Mouse (Mus musculus) heart, embryonic 10.5 days (tissue): Measurements from ENCODE around the gene Filip1l. TPM values are rescaled to one million over a fixed set of nuclear protein-coding genes. Genes with fewer than 3 reads are reported as not detected.

Source experiments
- DNase-seq: peaks from one replicate; pipeline ENCODE4 v3.0.0-alpha.2; 2017; ENCODE audit warnings: low spot score
- H3K27ac ChIP-seq: fragments of 300-500 bp; sonication (generic); 2 replicates; pipeline ENCODE4 v1.5.1; 2016; ENCODE audit warnings: mild to moderate bottlenecking
- H3K27me3 ChIP-seq: fragments of 300-500 bp; sonication (generic); 2 replicates; pipeline ENCODE4 v1.6.1; 2016; ENCODE audit warnings: mild to moderate bottlenecking; ENCODE audit not compliant: poor library complexity, insufficient read depth, severe bottlenecking
- H3K36me3 ChIP-seq: fragments of 300-500 bp; sonication (generic); 2 replicates; pipeline ENCODE4 v1.6.1; 2016; ENCODE audit warnings: mild to moderate bottlenecking, moderate library complexity
- H3K4me1 ChIP-seq: fragments of 300-500 bp; sonication (generic); 2 replicates; pipeline ENCODE4 v1.6.1; 2016; ENCODE audit warnings: mild to moderate bottlenecking
- H3K4me3 ChIP-seq: fragments of 300-500 bp; sonication (generic); 2 replicates; pipeline ENCODE4 v1.5.1; 2016; ENCODE audit warnings: mild to moderate bottlenecking, moderate library complexity
- H3K9me3 ChIP-seq: fragments of 300-500 bp; sonication (generic); 2 replicates; pipeline ENCODE4 v1.6.1; 2016; ENCODE audit warnings: mild to moderate bottlenecking, moderate library complexity
- WGBS: fragments of 180-500 bp; shearing (Covaris S2); methylation state at CpG from one replicate; pipeline ENCODE4 v1.1.7; 2016; 5-methylcytosine and 5-hydroxymethylcytosine counted together
- polyA plus RNA-seq: library from polyadenylated mRNA; unstranded; fragments of >200 nt; fragmentation: Nextera tagmentation; extraction: Ambion mirVana; gene quantifications from 2 replicates; pipeline ENCODE4 v1.2.1, GENCODE M21; 2016

The Filip1l gene
- polyA plus RNA-seq, 1 experiment from 2014 or later, result 20.3 TPM

DNA sequence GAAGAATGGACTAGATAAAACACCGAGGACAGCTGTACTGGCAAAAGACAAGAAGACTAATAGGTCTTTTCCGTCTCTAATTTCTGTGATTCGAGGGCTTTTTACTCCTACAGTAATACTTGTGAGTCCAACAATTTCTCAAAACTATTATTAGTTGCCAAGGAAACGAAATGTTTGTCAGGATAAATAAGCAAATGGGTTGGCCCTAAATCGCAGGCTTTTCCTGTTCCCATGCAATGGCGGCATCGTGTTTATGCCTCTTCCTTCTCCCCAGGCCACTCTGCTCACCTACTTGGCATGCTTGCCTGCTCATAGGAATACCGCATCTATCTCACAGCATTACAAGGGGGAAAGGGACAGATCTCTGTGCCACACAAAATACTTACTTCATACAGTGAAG lies 191.5 kb downstream of the Filip1l start:
- Histone ChIP-seq H3K4me1 (peaks cover 16% of the 10 kb centered on the region), H3K27ac (no peak overlapping the region), H3K36me3 (no peaks in the 10 kb centered on the region), H3K27me3 (no peaks in the 10 kb centered on the region), H3K9me3 (no peaks in the 10 kb centered on the region), H3K4me3 (no peak overlapping the region)
- no peak for DNase-seq
- WGBS, result 64% methylated on average over 8 of the region's 8 CpGs

DNA sequence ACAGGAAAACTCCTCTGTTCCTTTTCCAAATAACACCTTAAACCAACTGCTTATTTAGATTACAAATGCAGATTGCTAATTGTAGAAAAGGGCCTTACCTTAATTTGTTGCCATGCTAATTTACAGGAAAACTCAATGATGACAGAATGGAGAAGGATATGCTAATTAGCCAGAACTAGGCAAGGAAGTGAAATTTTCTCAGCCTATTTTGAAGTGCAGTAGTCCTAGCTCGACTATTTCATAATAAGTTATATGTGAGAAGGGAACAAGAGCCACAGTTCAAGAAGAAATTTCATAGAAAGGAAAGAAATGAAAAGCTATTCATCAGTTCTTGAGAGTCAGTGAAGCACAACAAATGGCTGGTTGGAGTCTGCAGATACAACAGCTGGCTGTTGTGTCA lies 193.5 kb downstream of the Filip1l start:
- no peak overlapping the region for H3K27ac ChIP-seq
- 73% methylated on average over 1 of the region's 1 CpGs for WGBS
- no peaks in the 10 kb centered on the region for H3K27me3 ChIP-seq
- DNase-seq, result no peak
- H3K9me3 ChIP-seq, result no peaks in the 10 kb centered on the region
- H3K4me3 ChIP-seq, result no peak overlapping the region
- H3K36me3 ChIP-seq, result no peaks in the 10 kb centered on the region
- H3K4me1 ChIP-seq, result peaks cover 16% of the 10 kb centered on the region

DNA sequence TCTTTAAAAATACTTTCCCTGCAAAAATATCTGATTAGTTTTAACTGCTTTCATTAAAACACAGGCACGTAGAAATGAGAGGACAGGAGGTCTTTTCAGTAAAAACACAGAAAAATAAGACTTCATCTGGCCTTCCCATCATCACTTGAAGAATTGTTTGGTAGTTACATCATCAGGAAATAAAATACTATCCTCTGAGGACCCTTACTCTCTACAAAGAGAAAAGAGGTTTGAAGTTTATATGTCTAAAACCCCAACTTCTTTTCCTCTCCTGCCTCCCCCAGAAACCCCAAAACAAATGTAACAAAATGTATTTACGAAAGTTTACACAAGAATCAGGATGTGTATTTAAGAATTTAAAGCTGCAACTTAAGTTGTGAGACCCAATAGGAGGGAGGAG lies 195.7 kb downstream of the Filip1l start:
- DNase-seq, result no peak
- peaks cover 8% of the 10 kb centered on the region for H3K36me3 ChIP-seq
- peaks cover 23% of the 10 kb centered on the region for H3K4me1 ChIP-seq
- WGBS, result 53% methylated on average over 2 of the region's 2 CpGs
- H3K9me3 ChIP-seq, result no peaks in the 10 kb centered on the region
- H3K27ac ChIP-seq, result peak overlapping the region; percentile 98
- peak overlapping the region; percentile 82 for H3K4me3 ChIP-seq
- H3K27me3 ChIP-seq, result no peaks in the 10 kb centered on the region

DNA sequence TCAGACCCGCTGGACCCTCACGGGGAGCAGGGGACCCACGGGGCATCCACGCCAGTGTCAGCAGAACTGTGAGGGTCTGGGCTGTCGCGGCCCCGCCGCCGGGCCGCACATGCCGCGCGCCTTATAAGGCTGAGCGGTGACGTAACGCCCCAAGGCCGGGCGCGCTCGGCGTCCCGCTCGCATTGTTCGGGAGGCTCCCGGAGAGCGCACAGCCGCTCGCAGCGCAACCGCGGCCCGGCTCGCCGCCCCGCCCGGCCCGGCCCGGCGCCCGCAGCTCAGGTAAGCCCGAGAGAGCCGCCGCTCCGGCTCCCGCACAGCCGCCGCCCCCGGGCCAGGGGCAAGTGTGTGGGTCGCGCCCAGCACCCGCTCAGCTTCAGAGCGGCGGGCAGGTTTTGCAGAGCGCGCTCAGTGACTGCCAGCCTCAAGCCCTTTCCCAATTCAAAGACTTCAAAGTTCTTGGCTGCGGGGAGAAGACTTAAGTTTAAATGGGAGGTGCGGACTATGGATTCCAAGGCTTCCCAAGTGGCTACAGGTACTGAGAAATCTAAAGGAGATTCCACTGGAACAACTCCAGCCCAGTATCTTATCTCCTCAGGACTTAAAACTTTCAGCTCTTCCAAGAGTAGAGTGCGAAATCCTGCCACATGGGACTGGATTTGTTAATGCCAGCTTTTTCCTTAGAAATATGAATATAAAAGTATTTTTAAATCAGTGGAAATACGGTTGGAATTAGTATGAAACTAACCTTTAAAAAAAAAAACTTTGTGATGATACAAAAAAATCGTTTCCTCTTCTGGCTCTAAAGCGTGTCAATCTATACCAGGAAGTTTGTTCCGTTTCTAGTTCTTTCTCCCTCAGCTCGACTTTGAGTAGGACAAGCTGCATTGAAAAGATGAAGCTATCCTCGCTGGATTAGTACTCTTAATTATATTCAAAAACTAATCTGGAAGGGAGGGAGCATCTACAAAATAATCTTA lies 196.5 kb downstream of the Filip1l start:
- peak; percentile 82 for DNase-seq
- Histone ChIP-seq H3K9me3 (no peaks in the 10 kb centered on the region), H3K27ac (peak overlapping the region; percentile 98), H3K4me1 (peaks cover 23% of the 10 kb centered on the region), H3K27me3 (no peaks in the 10 kb centered on the region), H3K4me3 (peak overlapping the region; percentile 82), H3K36me3 (peaks cover 8% of the 10 kb centered on the region)
- WGBS, result 1% methylated on average over 64 of the region's 64 CpGs

DNA sequence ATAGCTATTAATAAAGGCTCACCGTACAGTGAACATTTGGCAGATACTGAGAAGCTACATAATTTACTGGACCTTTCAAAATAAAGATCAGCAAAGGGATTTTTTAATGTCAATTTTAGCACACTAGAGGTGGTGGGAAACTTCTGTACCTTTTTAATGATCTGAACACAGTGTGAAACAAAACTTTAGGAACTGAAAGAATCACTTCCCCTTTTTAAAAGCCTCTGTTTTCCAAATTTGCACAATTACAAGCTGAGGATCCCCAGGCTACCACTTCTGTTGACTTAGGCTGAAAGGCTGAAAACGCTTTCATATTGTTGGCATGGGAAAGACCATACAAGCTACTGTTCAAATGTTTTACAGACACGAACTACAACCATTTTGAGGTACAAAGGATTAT lies 197.2 kb downstream of the Filip1l start:
- WGBS, result 46% methylated on average over 3 of the region's 3 CpGs
- H3K36me3 ChIP-seq, result peaks cover 8% of the 10 kb centered on the region
- no peaks in the 10 kb centered on the region for H3K27me3 ChIP-seq
- no peaks in the 10 kb centered on the region for H3K9me3 ChIP-seq
- H3K4me3 ChIP-seq, result peak overlapping the region; percentile 82
- no peak for DNase-seq
- peak overlapping the region; percentile 98 for H3K27ac ChIP-seq
- H3K4me1 ChIP-seq, result peaks cover 23% of the 10 kb centered on the region

DNA sequence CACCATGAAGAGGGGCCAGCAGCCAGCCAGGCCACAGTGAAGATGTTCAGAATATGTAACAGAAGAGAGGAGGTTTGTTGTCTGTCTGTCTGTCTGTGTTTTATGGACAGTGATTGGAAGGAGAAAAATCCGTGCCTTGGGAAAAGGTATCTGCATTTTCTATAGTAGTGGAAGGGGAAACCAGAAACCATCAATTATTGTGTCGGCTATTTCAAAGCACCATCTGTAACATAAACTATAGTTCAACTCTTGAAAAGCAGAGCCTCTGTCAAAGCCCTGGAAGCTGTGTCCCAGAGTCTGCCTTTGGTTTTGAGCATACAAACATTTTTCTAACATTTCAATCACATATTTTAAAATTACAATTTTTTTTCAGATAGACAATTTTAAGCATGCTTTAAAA lies 197.9 kb downstream of the Filip1l start:
- H3K9me3 ChIP-seq, result no peaks in the 10 kb centered on the region
- H3K27ac ChIP-seq, result no peak overlapping the region
- no peaks in the 10 kb centered on the region for H3K27me3 ChIP-seq
- peaks cover 8% of the 10 kb centered on the region for H3K36me3 ChIP-seq
- peak overlapping the region; percentile 82 for H3K4me3 ChIP-seq
- H3K4me1 ChIP-seq, result peaks cover 20% of the 10 kb centered on the region
- whole genome bisulfite sequencing, result 41% methylated on average over 2 of the region's 2 CpGs
- no peak for DNase-seq

DNA sequence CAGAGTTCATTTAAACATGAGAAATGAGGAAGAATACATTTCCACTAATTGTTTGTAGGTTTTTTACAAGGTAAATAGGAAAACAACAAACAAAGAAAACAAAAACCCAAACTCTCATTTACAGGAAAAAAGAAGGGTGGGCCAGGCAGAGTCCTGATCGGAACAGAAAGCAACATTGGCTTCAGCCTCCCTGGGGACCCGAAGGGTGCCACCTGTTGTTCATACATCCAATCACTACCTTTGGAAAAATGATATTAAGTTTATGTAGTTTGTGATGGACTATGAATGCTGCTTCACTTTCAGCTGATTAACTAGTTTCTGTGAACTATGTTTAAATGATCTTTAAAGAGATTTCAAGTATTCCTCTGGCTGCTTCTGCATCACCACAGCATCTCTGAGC lies 198.7 kb downstream of the Filip1l start:
- H3K27me3 ChIP-seq, result no peaks in the 10 kb centered on the region
- peaks cover 20% of the 10 kb centered on the region for H3K4me1 ChIP-seq
- 82% methylated on average over 2 of the region's 2 CpGs for WGBS
- H3K4me3 ChIP-seq, result no peak overlapping the region
- peaks cover 8% of the 10 kb centered on the region for H3K36me3 ChIP-seq
- DNase-seq, result no peak
- no peak overlapping the region for H3K27ac ChIP-seq
- H3K9me3 ChIP-seq, result no peaks in the 10 kb centered on the region

DNA sequence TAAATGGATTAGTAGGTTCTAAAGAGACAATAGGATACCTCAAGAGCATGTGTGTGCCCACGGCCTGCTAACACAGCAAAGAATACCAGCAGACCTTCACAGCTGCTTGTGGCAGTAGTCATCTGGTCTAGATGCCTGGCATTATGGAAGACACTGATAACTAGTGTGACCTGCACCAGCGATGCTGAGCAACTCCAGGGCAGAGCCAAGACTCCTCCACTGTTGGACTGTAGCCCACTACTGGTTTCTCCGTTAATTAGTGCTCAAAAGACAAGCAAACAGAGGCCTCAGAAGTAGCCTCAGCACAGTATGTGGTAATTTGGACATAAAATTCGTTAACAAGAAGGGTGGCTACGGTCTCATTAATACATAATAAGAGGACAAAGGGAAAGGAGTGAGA lies 199.8 kb downstream of the Filip1l start:
- Histone ChIP-seq H3K4me3 (no peak overlapping the region), H3K9me3 (no peaks in the 10 kb centered on the region), H3K27ac (no peak overlapping the region), H3K27me3 (no peaks in the 10 kb centered on the region), H3K36me3 (peaks cover 8% of the 10 kb centered on the region), H3K4me1 (peaks cover 19% of the 10 kb centered on the region)
- 80% methylated on average over 5 of the region's 5 CpGs for WGBS
- no peak for DNase-seq

DNA sequence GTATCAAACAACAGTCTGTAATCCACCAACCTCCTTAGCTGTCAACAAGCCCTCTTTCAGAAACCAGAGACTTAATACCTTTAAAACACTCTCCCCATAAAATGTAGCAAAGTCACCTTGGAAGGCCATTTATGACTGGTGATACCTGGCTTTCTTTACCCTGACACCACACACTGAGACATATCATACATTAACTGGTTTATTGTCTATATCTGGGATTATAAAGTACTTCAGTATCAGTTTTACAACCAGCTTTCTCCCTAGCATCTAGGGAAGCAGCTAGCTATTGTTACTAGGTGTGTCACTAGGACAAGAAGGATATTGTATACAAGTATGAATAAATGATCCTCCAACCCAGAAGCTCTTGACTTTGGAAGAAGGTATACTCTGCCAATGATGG lies 200.3 kb downstream of the Filip1l start:
- Histone ChIP-seq H3K9me3 (no peaks in the 10 kb centered on the region), H3K27me3 (no peaks in the 10 kb centered on the region), H3K36me3 (peaks cover 8% of the 10 kb centered on the region), H3K27ac (no peak overlapping the region), H3K4me1 (peaks cover 14% of the 10 kb centered on the region), H3K4me3 (no peak overlapping the region)
- no peak for DNase-seq

DNA sequence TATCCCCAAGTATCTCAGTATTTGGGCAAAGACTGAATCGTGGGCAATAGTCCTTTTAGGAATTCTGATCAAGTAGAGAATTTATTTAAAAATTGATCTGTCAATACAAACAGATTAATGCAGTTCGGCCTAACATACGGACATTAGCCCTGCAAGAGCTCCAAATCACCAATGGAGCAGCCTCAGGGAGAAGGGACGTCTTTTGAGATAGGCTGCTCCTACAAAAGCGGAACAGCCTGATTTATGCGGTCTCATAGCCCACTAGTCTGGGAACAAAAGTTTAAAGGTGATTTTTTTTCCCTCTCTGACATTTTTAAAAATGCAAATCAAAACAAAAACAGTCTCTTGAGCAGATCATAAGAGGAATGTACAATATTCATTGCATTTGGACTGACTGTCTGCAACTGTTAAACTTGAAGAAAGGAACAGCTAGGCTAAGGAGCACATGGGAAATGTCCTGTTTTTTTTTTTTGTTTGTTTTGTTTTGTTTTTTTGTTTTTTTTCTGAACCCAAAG lies 202.1 kb downstream of the Filip1l start:
- DNase-seq, result no peak
- 86% methylated on average over 6 of the region's 6 CpGs for WGBS
- Histone ChIP-seq H3K4me1 (peaks cover 7% of the 10 kb centered on the region; the same call in 1 of the 2 replicates), H3K27ac (no peak overlapping the region), H3K36me3 (peaks cover 8% of the 10 kb centered on the region), H3K9me3 (no peaks in the 10 kb centered on the region), H3K27me3 (no peaks in the 10 kb centered on the region), H3K4me3 (no peak overlapping the region)

DNA sequence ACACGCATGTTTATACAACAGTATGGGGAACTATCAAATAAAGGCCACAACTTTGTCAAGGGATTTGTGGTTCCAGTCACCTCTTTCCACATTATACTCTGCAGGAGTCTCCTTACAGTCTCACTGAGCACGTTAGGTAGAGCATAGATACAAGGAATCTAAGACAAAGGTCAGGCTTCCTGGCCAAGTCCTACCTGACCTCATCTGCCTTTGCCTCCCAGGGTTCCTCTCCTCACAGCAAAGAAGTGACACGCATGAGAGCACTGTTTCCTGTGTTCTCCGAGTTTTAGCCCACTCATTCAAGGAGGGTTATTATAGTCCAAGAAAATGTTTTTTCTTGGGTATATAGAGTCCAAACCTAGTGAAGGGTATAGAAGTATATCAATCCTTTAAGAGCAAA lies 202.8 kb downstream of the Filip1l start:
- peaks cover 7% of the 10 kb centered on the region; the same call in 1 of the 2 replicates for H3K4me1 ChIP-seq
- H3K36me3 ChIP-seq, result peaks cover 8% of the 10 kb centered on the region
- no peaks in the 10 kb centered on the region for H3K27me3 ChIP-seq
- WGBS, result 86% methylated on average over 4 of the region's 4 CpGs
- H3K4me3 ChIP-seq, result no peak overlapping the region
- no peaks in the 10 kb centered on the region for H3K9me3 ChIP-seq
- no peak for DNase-seq
- no peak overlapping the region for H3K27ac ChIP-seq

DNA sequence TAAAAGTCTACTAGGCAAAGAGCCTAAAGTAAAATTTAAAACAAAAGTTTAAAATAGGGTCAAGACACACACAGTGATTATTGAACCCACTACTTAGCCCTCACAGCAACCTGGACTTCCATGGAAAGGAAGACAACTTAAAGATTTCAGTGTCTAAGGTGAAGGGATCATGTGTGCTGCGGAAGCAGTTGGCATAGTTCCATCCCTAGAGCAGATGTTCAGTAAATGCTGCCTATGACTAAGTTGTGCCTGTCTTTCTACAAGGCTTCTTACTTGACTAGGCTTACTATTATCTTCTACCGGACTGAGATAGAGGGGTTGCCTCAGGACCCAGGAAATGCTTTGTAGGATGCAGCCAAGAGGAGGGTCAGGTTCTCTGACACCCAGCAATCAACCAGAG lies 203.4 kb downstream of the Filip1l start:
- H3K9me3 ChIP-seq, result no peaks in the 10 kb centered on the region
- no peaks in the 10 kb centered on the region for H3K27me3 ChIP-seq
- no peak for DNase-seq
- H3K4me1 ChIP-seq, result peaks cover 7% of the 10 kb centered on the region; the same call in 1 of the 2 replicates
- no peak overlapping the region for H3K27ac ChIP-seq
- WGBS, result 75% methylated on average over 2 of the region's 2 CpGs
- peaks cover 8% of the 10 kb centered on the region for H3K36me3 ChIP-seq
- H3K4me3 ChIP-seq, result no peak overlapping the region

DNA sequence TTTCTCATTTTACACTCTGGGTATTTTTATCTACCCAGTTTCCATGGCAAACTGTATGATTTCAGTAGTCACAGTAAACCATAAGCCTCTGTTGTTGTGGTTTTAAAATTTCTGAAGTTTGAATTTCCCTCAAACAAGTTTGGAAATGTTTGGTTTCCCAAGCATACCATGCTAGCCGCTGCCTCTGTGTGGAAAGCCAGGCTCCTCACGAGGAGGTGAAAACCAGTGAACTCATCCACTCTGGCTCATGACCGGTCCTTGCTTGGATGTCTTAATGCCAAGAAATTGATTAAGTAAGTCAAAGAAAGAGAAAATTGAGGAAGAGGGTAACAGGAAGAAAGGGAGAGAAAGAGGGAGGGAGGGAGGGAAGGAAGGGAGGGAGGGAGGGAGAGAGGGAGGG lies 205.4 kb downstream of the Filip1l start:
- Histone ChIP-seq H3K36me3 (peaks cover under 1% of the 10 kb centered on the region; the same call in 1 of the 2 replicates), H3K27me3 (no peaks in the 10 kb centered on the region), H3K9me3 (no peaks in the 10 kb centered on the region), H3K4me3 (no peak overlapping the region), H3K27ac (no peak overlapping the region), H3K4me1 (no peaks in the 10 kb centered on the region)
- 95% methylated on average over 3 of the region's 3 CpGs for WGBS
- DNase-seq, result no peak
